Mouse (Mus musculus) brain, embryonic 14.5 days (tissue): Measurements from ENCODE around the gene Det1. TPM values are rescaled to one million over a fixed set of nuclear protein-coding genes. Genes with fewer than 3 reads are reported as not detected.

Source experiments
- DNase-seq: peaks from one replicate; pipeline ENCODE4 v3.0.0-alpha.2; 2011; ENCODE audit warnings: low read depth
- CTCF ChIP-seq: fragments of 200-500 bp; IDR thresholded peaks from 2 replicates; pipeline ENCODE4 v1.5.1; 2012; ENCODE audit warnings: inconsistent platforms, mild to moderate bottlenecking, moderate library complexity, borderline replicate concordance; ENCODE audit not compliant: insufficient read depth, insufficient read length; ENCODE audit errors: extremely low read depth
- POLR2A ChIP-seq: fragments of 200-500 bp; IDR thresholded peaks from 2 replicates; pipeline ENCODE4 v1.6.1; 2012; ENCODE audit warnings: mild to moderate bottlenecking, inconsistent platforms, borderline replicate concordance; ENCODE audit not compliant: poor library complexity, insufficient read depth, insufficient read length, severe bottlenecking; ENCODE audit errors: extremely low read depth
- polyA plus RNA-seq: library from polyadenylated mRNA; depleted of rRNA; stranded (reverse); fragments of >200 nt; gene quantifications from 2 replicates; pipeline ENCODE4 v1.2.3, GENCODE M21; 2012; rRNA removed

Gene Det1
- polyA plus RNA-seq, 1 experiment: 16.1 TPM

DNA sequence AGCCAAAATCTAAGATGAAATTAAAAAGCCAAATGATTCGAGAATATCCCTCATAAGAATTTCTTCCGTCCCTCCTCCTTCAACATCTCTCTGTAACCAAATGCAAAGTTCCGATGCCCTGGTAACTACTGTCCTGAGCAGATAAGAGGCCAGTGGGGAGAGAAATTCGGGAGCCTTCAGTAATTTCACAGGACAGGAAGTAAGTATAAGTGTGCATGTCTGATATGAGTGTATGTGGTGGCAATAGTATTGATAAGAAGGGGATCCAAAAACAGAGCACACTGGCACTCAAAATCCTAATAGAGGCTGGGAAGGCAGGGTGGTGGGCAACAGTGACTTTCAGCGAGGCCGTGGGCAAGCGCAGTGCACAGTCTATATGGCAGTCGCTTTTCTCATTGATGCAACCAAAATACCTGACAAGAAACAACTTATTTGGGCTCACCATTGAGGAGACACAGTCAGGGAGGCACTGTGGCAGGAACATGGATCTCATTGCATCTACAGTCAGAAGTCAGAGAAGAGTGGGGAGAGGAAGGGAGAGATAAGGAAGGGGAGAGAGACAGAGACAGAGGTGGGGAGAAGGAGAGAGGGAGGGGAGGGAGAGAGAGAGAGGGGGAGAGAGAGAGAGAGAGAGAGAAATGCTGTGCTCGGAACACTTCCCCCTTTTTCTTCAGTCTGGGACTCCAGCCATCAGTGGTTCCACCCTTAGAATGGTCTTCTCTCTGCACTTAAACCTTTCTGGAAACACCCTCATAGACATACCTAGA, 47.1 kb downstream of the Det1 start:
- TF ChIP-seq POLR2A: no peak
- no peak for TF ChIP-seq CTCF
- no peak for DNase-seq

DNA sequence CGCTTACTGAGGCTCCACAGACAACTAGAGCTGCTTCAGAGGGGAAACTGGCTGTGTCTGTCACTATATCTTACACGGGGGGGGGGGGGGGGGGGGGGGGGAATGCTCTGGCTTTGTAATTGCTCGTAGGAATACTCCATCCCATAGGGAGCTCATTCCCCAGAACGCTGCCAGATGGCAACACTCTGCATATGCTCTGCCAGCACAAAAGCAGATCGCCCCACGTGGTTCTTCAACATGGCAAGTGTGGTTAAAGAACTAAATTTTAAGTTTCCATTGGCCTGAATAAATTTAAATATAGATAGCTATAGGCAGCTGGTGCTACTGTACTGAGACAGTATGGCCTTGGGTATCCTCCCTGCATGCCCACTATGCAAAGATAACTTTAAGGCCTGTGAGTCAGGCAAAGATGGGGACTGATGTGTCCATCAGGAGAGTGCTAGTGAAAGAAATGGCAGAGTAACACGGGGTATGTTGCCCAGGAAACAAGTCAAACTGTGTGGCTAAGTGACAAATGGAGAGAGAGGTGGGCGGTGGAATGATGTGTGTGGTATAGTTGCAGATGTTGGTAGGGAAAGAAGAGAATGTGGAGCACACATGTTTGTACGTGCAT, 49.1 kb downstream of the Det1 start:
- no peak for TF ChIP-seq CTCF
- TF ChIP-seq POLR2A: no peak
- peak; percentile 92 for DNase-seq

DNA sequence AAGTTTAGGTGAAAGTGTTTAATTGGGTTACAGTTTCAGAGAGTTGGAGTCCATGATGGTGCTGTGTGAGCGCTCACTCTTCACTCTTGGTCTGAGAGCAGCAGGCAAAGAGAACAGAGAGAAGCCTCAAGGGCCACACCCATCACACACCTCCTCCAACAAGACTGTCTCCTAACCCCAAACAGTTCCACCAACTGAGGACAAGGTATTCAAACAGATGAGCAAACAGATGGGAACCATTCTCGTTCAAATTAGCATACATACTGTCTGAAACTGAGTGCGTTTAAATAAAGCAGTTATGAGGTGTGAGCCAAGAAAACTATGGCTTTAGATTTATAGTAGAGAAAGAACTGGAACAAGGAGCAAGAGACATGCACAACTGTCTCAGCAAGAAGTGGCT, 50.4 kb downstream of the Det1 start:
- TF ChIP-seq POLR2A: no peak
- no peak for TF ChIP-seq CTCF
- peak; percentile 42 for DNase-seq

DNA sequence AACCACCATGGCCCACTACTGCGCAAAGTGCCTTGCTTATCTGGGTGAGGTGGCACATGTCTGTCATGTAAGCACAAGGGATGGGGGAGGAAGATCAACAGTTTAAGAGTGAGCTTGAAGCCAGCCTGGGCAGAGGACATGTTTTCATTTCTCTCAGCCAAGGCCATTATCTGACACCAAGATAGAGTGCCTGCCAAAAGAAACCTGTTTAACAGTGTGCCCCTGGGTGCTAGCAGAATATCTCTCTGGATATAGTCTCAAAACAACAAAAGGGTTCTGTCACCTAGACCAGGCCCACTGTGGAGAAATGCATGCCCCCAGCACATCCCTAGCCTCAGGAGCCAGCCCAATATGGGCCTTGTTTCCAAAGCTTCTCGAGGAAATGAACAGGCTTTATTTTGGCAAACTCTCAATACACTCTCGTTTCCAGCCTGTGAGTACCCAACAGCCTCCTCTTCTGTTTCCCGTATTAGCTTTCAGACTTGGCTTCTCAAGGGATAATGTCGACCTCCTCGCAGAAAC, 52.4 kb downstream of the Det1 start:
- no peak for TF ChIP-seq CTCF
- no peak for TF ChIP-seq POLR2A
- DNase-seq: peak; percentile 27

DNA sequence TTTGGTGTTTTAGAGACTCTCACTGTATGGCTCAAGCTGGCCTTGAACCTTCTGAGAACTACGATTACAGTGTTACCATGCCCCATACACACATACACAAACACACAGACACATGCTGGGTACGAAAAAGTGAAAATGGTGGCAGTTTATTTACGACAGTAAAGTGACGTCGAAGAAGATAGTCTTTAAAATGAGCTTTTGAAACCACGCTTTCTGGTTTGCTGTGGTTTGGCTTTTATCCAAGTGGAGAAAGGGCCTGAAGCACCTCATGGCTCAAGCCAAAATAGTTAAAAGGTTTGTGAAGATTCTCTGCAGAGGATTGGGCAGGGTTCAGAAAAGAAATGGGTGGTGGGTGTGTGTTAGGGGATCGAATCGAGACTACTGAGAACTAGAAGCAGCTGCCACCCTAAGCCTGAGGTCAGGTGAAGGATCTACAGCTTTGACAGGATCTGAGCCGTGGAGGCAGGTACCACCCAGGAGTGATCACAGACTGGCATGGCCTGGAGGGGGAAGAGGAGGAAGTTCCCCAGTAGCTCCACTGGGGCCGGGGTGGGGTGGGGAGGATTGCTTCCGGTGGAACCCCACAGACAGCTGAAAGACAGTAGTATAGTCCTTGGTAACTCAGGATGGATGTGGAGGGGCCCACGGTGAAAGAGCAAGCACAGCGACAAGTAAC, 53.0 kb downstream of the Det1 start:
- no peak for DNase-seq
- TF ChIP-seq POLR2A (no peak), CTCF (no peak)

DNA sequence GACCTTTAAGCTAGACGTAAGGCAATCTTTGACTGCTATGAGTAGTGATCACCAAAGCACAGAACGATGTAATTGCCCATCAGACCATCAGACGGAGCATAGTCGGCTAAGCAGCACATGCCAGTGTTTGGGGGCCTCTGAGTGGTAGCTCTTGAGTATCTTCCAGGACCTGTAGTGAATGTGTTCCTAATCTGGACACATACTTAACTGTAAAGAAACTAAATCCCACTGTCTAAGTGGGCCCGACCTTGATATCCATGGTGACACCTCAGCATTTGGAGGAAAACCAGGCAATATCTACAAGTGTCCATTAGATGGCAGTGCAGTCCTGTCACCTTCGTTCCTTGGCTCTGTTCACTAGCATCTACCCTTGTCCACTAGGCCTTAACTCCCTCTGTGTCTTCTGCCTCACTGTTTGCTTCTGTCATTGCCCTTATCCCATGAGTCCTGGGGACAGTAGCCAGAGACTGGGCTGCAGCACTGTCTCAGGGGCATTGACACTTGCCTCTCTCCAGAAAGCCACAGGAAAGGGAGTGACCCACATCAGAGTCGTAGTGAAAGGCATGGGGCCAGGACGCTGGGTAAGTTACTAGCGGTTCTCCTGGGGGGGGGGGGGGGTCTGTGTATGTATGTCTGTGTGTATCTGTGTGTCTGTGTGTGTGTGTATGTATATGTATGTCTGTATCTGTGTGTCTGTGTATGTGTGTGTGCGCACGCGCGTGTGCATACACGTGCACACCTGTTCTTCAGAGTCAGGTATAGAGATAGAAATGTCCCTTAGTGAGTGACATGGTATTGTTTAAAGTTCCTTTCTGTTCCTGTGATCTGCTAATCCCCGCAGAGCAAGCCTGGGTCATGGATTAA, 55.5 kb downstream of the Det1 start:
- TF ChIP-seq POLR2A (no peak), CTCF (peak; percentile 89)
- DNase-seq: peak; percentile 87

DNA sequence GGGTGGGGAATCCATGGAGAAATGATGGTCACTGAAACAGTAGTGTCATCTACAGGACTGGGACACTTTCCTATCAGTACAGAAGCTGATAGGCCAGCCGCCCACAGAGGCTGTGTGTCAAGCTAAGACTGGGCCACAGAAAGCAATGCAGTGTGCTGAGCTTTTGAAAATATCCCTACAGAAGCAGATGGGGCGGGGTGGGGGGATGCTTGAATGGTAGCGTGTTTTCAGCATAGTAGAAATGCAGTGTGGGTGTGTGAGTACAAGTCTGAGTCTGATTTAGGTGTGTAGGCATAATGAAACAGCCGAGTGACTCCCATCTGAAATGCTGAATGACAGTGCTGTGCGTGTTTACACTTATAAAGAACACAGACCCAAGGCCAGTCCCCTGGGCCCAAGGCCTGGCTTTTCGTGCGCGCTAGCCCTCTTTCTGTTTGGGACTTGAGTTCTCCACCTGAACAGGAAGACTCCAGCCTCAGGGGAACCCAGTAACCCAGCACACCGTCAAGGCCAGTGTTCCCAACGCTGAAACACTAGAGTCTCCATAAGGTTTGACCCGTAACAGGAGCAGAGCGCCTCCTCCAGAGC, 59.2 kb downstream of the Det1 start:
- TF ChIP-seq CTCF (no peak), POLR2A (no peak)

DNA sequence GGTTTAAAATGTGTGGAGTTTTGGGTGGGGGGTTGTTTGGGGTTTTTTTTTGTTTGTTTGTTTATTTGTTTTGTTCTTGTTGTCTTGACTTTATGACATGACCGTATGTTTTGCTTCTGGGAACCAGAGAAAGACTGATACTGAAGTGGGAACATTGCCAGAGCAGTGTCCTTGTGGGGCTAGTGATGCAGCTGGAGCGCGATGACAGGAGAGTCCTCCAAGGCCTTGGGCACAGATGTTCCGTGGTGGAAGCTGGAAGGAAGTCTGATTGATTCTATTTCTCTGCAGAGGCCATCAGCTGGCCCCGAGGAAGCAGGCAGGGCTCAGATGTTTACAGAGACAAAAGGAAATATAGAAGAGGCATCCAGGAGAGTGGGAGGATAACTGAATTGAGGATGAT, 61.2 kb downstream of the Det1 start:
- no peak for TF ChIP-seq CTCF
- no peak for TF ChIP-seq POLR2A
- peak; percentile 28 for DNase-seq

More for the DNA sequence above, 59.2 kb downstream of the Det1 start:
- DNase-seq: no peak

DNA sequence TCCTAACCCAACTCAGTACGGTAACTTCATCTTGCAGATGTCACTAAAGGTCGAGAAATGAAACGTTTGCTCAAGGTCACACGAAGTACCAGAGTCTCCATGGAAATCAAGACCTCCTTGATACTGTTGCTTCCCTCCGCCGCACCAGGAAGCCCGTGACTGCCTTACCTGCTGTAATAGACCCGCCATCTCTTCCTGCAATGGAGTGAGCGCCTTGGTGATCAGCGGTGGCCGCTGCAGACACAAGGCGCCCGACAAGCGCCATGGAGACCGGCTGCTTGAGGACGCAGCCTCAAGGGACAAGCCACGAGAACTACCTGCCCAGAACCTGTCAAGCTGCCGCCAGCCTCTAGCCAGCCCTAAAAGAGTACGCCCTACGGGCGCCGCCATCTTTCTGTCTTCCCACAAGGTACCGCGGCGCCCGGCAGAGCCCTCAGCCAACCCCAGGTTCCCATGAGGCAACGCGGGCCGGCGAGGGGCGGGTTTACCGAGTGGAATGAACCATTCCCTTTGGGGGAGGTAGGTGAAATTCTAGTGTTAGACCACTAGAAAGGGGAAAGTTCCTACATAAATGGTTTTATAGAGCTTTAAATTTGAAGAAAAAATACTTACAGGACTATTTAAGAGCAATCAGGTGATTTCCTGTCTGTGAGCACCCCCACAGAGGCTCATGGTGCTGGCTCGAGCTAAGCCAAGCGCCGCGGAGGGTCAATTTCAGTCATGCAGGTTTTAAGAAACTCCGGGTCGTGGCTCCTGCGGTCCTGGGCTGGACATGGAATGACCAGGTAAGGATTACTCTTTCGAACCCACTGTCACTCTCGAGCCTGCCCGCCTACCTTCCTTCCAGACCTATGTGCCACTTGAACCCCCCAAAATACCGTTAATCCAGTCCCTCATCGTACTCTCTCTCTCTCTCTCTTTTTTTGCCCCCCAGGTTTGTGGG, 64.2 kb downstream of the Det1 start, which contains the start of the genes Mrps11 and Mrpl46:
TSS of gene Mrps11 (plus strand) at position 481 of the 943 bp plus-strand sequence.
TSS of gene Mrpl46 (minus strand) at position 893 of the 943 bp plus-strand sequence.
- DNase-seq: peak; percentile 96
- TF ChIP-seq POLR2A (peak; percentile 49; the same call in 1 of the 2 replicates), CTCF (no peak)

DNA sequence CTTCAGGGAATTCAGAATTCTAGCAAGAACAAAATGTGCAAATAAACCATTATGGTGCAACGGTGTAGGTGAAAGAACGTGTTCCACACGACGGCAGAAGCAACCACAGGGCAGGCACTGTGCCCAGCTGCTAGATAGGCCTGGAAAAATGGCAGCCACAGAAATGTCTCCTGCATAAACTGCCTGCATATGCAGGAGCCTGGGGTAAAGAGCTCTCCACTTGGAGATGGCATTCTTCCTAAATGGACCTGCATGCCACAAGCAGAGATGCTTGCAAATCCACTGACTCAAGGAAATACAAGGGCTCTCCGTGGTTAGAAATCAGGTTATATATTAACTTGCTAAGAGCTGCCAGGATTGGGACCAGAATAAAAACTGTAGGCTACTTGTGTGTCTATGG, 68.3 kb downstream of the Det1 start:
- no peak for DNase-seq
- TF ChIP-seq CTCF: no peak
- no peak for TF ChIP-seq POLR2A

Other genes starting within 250 kb of the Det1 start
- 49.7 and 56.0 TPM in 2 replicates for gene Ntrk3, start 109.3 kb downstream of the Det1 start, polyA plus RNA-seq
- 75.8 and 97.2 TPM in 2 replicates for gene Mrps11, start 64.1 kb downstream of the Det1 start, polyA plus RNA-seq
- 24.8 and 27.6 TPM in 2 replicates for gene Mrpl46, start 63.7 kb downstream of the Det1 start, polyA plus RNA-seq
- gene Aen, start 48.6 kb upstream of the Det1 start, polyA plus RNA-seq: 34.3 and 34.7 TPM in 2 replicates
- 1.4 and 1.8 TPM in 2 replicates for gene Isg20, start 66.2 kb upstream of the Det1 start, polyA plus RNA-seq
- 0.43 and 0.46 TPM in 2 replicates for gene Acan, start 206.2 kb upstream of the Det1 start, polyA plus RNA-seq